Mouse (Mus musculus) forebrain, postnatal 0 days (tissue): ENCODE measurements around the gene Gpr61. TPM values are rescaled to one million over a fixed set of nuclear protein-coding genes. Genes with fewer than 3 reads are reported as not detected.

Experiments
- ATAC-seq: fragments of 200-750 bp; cut with Nextera tagmentation; 2 replicates; pipeline ENCODE4 v1.8.0; 2017; ENCODE audit warnings: mild to moderate bottlenecking, moderate library complexity
- DNase-seq: peaks from one replicate; pipeline ENCODE4 v3.0.0-alpha.2; 2015
- H3K27ac ChIP-seq: fragments of 300-500 bp; sonication (generic); 2 replicates; pipeline ENCODE4 v1.5.1; 2014; ENCODE audit warnings: low read depth, mild to moderate bottlenecking, antibody characterized with exemption, low read length, moderate library complexity, mixed read lengths
- H3K27me3 ChIP-seq: fragments of 300-500 bp; sonication (generic); 2 replicates; pipeline ENCODE4 v1.6.1; 2014; ENCODE audit warnings: mild to moderate bottlenecking, low read length, mixed read lengths; ENCODE audit not compliant: insufficient read depth
- H3K36me3 ChIP-seq: fragments of 300-500 bp; sonication (generic); 2 replicates; pipeline ENCODE4 v1.6.1; 2014; ENCODE audit warnings: mild to moderate bottlenecking, moderate library complexity; ENCODE audit not compliant: insufficient read depth
- H3K4me1 ChIP-seq: fragments of 300-500 bp; sonication (generic); 2 replicates; pipeline ENCODE4 v1.6.1; 2014; ENCODE audit warnings: antibody characterized with exemption; ENCODE audit not compliant: insufficient read depth
- H3K4me2 ChIP-seq: fragments of 300-500 bp; sonication (generic); 2 replicates; pipeline ENCODE4 v1.6.1; 2014; ENCODE audit warnings: low read depth, mild to moderate bottlenecking, moderate library complexity
- H3K4me3 ChIP-seq: fragments of 300-500 bp; sonication (generic); 2 replicates; pipeline ENCODE4 v1.5.1; 2014; ENCODE audit warnings: low read depth, low read length, mixed read lengths
- H3K9ac ChIP-seq: fragments of 300-500 bp; sonication (generic); 2 replicates; pipeline ENCODE4 v1.6.1; 2014; ENCODE audit warnings: mild to moderate bottlenecking
- H3K9me3 ChIP-seq: fragments of 300-500 bp; sonication (generic); 2 replicates; pipeline ENCODE4 v1.6.1; 2016; ENCODE audit warnings: low read length
- CTCF ChIP-seq: sonication (generic); IDR thresholded peaks from 2 replicates; pipeline ENCODE4 v1.5.1; 2016; ENCODE audit warnings: antibody characterized with exemption, control low read depth, low read depth
- WGBS: fragments of 180-500 bp; shearing (Covaris S2); extraction: QIAGEN DNeasy Blood & Tissue Kit; methylation state at CpG from one replicate; pipeline ENCODE4 v1.1.7; 2014; 5-methylcytosine and 5-hydroxymethylcytosine counted together
- polyA plus RNA-seq: library from polyadenylated mRNA; unstranded; fragments of >200 nt; fragmentation: Nextera tagmentation; extraction: Ambion mirVana; gene quantifications from 2 replicates; pipeline ENCODE4 v1.2.1, GENCODE M21; 2015
- total RNA-seq: library from RNA; depleted of rRNA; stranded (reverse); fragments of >200 nt; gene quantifications from 2 replicates; pipeline ENCODE4 v1.2.3, GENCODE M21; 2014; rRNA removed

Gene Gpr61
- total and polyA plus RNA-seq, 2 experiments from 2014 or later, result 5.3 to 8.1 TPM

DNA sequence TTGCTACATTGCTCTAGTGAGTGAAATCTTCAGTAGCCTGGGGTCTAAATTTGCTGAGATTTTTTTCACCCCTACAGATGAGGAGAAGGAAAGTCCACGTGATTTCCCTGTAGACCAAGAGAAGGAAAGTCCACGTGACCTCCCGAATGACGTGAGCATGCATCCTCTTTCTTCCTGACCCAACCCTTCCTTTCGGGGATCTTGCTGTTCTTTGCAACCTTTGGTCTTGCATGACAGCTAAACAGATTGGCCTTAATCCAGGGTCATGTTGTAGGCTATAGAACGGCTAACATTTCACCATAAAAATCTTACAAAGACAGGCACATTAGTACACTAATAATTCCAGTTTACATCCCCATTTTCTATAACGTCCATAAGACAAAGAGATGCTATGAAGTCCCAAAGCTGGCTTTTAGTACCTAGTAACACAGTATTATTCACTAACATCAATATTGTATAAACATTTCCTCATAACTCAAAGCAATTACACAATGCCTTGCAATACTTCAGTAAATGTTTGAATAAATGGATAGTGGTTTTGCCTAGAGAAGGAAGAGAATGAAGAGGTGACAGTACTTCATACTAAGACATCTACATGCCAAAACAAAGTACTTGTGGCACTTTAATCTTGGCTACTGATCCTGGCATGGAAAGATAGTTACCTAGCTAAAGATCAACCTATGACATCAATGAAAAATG is 40.9 kb downstream of the Gpr61 start:
- H3K9me3 ChIP-seq, result no peaks in the 10 kb centered on the region
- peaks cover 56% of the 10 kb centered on the region for H3K36me3 ChIP-seq
- ATAC-seq, result no peak
- no peak overlapping the region for H3K4me3 ChIP-seq
- 91% methylated on average over 7 of the region's 7 CpGs for WGBS
- no peak for DNase-seq
- no peaks in the 10 kb centered on the region for H3K27me3 ChIP-seq
- H3K27ac ChIP-seq, result no peak overlapping the region
- H3K9ac ChIP-seq, result no peak overlapping the region
- TF ChIP-seq CTCF, result no peak
- no peaks in the 10 kb centered on the region for H3K4me1 ChIP-seq
- no peak overlapping the region for H3K4me2 ChIP-seq

GRCm38 (mm10) chr3:108112666-108113065 is 42.0 kb downstream of the Gpr61 start:
- Histone ChIP-seq H3K36me3 (peaks cover 58% of the 10 kb centered on the region), H3K4me2 (no peak overlapping the region), H3K4me1 (no peaks in the 10 kb centered on the region), H3K9ac (no peak overlapping the region), H3K9me3 (no peaks in the 10 kb centered on the region), H3K27ac (no peak overlapping the region), H3K4me3 (no peak overlapping the region), H3K27me3 (no peaks in the 10 kb centered on the region)
- DNase-seq, result peak; percentile 22
- no peak for ATAC-seq
- TF ChIP-seq CTCF, result no peak
- 73% methylated on average over 4 of the region's 4 CpGs for WGBS

GRCm38 (mm10) chr3:108112246-108112645 is 42.4 kb downstream of the Gpr61 start:
- no peaks in the 10 kb centered on the region for H3K9me3 ChIP-seq
- H3K9ac ChIP-seq, result no peak overlapping the region
- H3K4me3 ChIP-seq, result no peak overlapping the region
- WGBS, result 80% methylated on average over 7 of the region's 7 CpGs
- peaks cover 55% of the 10 kb centered on the region for H3K36me3 ChIP-seq
- no peak for ATAC-seq
- no peak for TF ChIP-seq CTCF
- DNase-seq, result no peak
- H3K27ac ChIP-seq, result no peak overlapping the region
- H3K4me1 ChIP-seq, result no peaks in the 10 kb centered on the region
- no peak overlapping the region for H3K4me2 ChIP-seq
- H3K27me3 ChIP-seq, result no peaks in the 10 kb centered on the region

- peaks cover 49% of the 10 kb centered on the region for H3K36me3 ChIP-seq
- H3K4me3 ChIP-seq, result no peak overlapping the region
- no peak overlapping the region for H3K4me2 ChIP-seq
- WGBS, result 79% methylated on average over 5 of the region's 5 CpGs
- no peaks in the 10 kb centered on the region for H3K4me1 ChIP-seq
- H3K9ac ChIP-seq, result no peak overlapping the region
- ATAC-seq (no peak), DNase-seq (no peak)
- H3K27ac ChIP-seq, result no peak overlapping the region
- no peaks in the 10 kb centered on the region for H3K27me3 ChIP-seq
- TF ChIP-seq CTCF, result no peak
- H3K9me3 ChIP-seq, result no peaks in the 10 kb centered on the region
Observed at GRCm38 (mm10) chr3:108111320-108111719, 43.4 kb downstream of the Gpr61 start.

DNA sequence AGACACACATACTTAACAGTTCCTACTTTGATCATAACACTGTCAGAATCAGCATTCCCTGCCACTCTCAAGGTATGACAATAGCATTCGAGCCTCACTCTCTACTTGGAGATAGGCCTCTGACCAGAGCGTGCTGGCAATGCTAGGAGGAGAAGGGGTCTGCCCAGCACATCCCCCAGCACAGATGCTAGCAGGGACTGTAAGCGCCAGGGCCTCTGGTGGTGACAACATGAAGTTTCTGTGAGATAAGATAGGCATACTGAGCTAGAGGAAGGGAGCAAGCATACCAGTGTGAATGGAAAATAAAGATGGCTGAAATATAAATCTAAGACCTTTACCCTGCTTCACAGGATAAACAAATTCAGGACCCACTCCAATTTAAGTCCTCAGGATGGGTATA is 49.4 kb downstream of the Gpr61 start:
- no peak overlapping the region for H3K9ac ChIP-seq
- H3K4me3 ChIP-seq, result no peak overlapping the region
- no peak overlapping the region for H3K27ac ChIP-seq
- no peak; the same call in 1 of the 2 replicates for TF ChIP-seq CTCF
- no peak for DNase-seq
- H3K4me1 ChIP-seq, result no peaks in the 10 kb centered on the region
- H3K36me3 ChIP-seq, result peaks cover 25% of the 10 kb centered on the region
- peak; percentile 30; the same call in 1 of the 2 replicates for ATAC-seq
- no peak overlapping the region for H3K4me2 ChIP-seq
- WGBS, result 87% methylated on average over 3 of the region's 3 CpGs
- H3K9me3 ChIP-seq, result no peaks in the 10 kb centered on the region
- H3K27me3 ChIP-seq, result no peaks in the 10 kb centered on the region

- 35% methylated on average over 6 of the region's 6 CpGs for WGBS
Observed at GRCm38 (mm10) chr3:108102075-108102474, 52.6 kb downstream of the Gpr61 start.

DNA sequence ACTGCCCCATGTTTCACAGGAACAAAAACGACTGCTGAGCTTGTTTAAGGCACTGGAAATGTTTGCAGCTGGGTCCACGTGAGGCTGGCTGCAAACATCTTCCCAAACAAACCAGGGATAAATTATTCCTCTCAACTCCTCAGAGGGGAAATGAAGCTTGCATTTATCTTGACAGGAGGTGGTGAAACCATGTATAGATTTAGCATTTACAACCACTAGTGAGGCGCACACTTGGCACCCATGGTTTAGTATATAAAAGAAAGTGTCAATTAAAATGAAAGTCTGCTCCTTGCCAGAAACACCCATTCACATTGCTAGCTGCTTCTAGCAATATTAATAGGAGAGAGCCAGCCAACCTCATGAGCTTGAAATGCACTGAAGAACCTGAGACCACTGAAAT is 53.1 kb downstream of the Gpr61 start:
- no peak for TF ChIP-seq CTCF

More at GRCm38 (mm10) chr3:108102075-108102474, 52.6 kb downstream of the Gpr61 start:
- H3K4me3 ChIP-seq, result no peak overlapping the region
- no peaks in the 10 kb centered on the region for H3K9me3 ChIP-seq
- H3K4me2 ChIP-seq, result no peak overlapping the region
- no peaks in the 10 kb centered on the region for H3K36me3 ChIP-seq
- no peak for TF ChIP-seq CTCF
- no peak overlapping the region for H3K9ac ChIP-seq
- no peaks in the 10 kb centered on the region for H3K27me3 ChIP-seq
- DNase-seq, result no peak
- H3K4me1 ChIP-seq, result no peaks in the 10 kb centered on the region
- ATAC-seq, result no peak
- H3K27ac ChIP-seq, result peak overlapping the region; percentile 73

More for the DNA sequence above, 53.1 kb downstream of the Gpr61 start:
- no peaks in the 10 kb centered on the region for H3K27me3 ChIP-seq
- no peaks in the 10 kb centered on the region for H3K4me1 ChIP-seq
- no peak overlapping the region for H3K4me2 ChIP-seq
- no peaks in the 10 kb centered on the region for H3K9me3 ChIP-seq
- H3K36me3 ChIP-seq, result no peaks in the 10 kb centered on the region
- H3K27ac ChIP-seq, result peak overlapping the region; percentile 73
- no peak overlapping the region for H3K9ac ChIP-seq
- ATAC-seq (peak; percentile 84), DNase-seq (peak; percentile 63)
- 14% methylated on average over 3 of the region's 3 CpGs for WGBS
- no peak overlapping the region for H3K4me3 ChIP-seq

Other genes with a start within 250 kb of the Gpr61 start
- gene Gstm7, start 223.1 kb downstream of the Gpr61 start, total RNA-seq, result 32.2 and 38.9 TPM in 2 replicates
- gene Gstm7, start 223.1 kb downstream of the Gpr61 start, polyA plus RNA-seq, result 42.4 and 44.8 TPM in 2 replicates
- 12.5 and 20.7 TPM in 2 replicates for gene Gstm6, start 211.1 kb downstream of the Gpr61 start, total RNA-seq
- gene Gstm6, start 211.1 kb downstream of the Gpr61 start, polyA plus RNA-seq, result 12.5 and 20.0 TPM in 2 replicates
- gene Gstm3, start 185.6 kb downstream of the Gpr61 start, total RNA-seq, result not detected in 2 replicates
- gene Gstm3, start 185.6 kb downstream of the Gpr61 start, polyA plus RNA-seq, result not detected in 2 replicates
- 6.5 TPM in 2 replicates for gene Gstm2, start 168.4 kb downstream of the Gpr61 start, total RNA-seq
- gene Gstm2, start 168.4 kb downstream of the Gpr61 start, polyA plus RNA-seq, result 11.9 and 12.0 TPM in 2 replicates
- 57.9 and 58.1 TPM in 2 replicates for gene Gstm1, start 136.9 kb downstream of the Gpr61 start, total RNA-seq
- gene Gstm1, start 136.9 kb downstream of the Gpr61 start, polyA plus RNA-seq, result 190 and 241 TPM in 2 replicates
- gene Gstm4, start 110.0 kb downstream of the Gpr61 start, total RNA-seq, result 5.5 and 5.6 TPM in 2 replicates
- 20.7 and 22.9 TPM in 2 replicates for gene Gstm4, start 110.0 kb downstream of the Gpr61 start, polyA plus RNA-seq
- gene Ampd2, start 68.2 kb downstream of the Gpr61 start, total RNA-seq, result 46.6 and 48.7 TPM in 2 replicates
- gene Ampd2, start 68.2 kb downstream of the Gpr61 start, polyA plus RNA-seq, result 38.8 and 47.0 TPM in 2 replicates
- gene Gnat2, start 62.1 kb downstream of the Gpr61 start, total RNA-seq, result 0.10 and 0.38 TPM in 2 replicates
- 0.16 and 0.27 TPM in 2 replicates for gene Gnat2, start 62.1 kb downstream of the Gpr61 start, polyA plus RNA-seq
- gene Gnai3, start 8.7 kb downstream of the Gpr61 start, total RNA-seq, result 109 and 120 TPM in 2 replicates
- 104 and 118 TPM in 2 replicates for gene Gnai3, start 8.7 kb downstream of the Gpr61 start, polyA plus RNA-seq
- 20.4 and 22.0 TPM in 2 replicates for gene Amigo1, start 31.5 kb upstream of the Gpr61 start, total RNA-seq
- gene Amigo1, start 31.5 kb upstream of the Gpr61 start, polyA plus RNA-seq, result 9.4 and 12.1 TPM in 2 replicates
- 4.1 and 5.4 TPM in 2 replicates for gene Cyb561d1, start 46.3 kb upstream of the Gpr61 start, total RNA-seq
- gene Cyb561d1, start 46.3 kb upstream of the Gpr61 start, polyA plus RNA-seq, result 3.3 and 4.5 TPM in 2 replicates
- gene Atxn7l2, start 56.1 kb upstream of the Gpr61 start, total RNA-seq, result 22.0 and 23.4 TPM in 2 replicates
- 18.1 and 20.7 TPM in 2 replicates for gene Atxn7l2, start 56.1 kb upstream of the Gpr61 start, polyA plus RNA-seq
- gene Sypl2, start 71.8 kb upstream of the Gpr61 start, total RNA-seq, result 0.29 and 1.0 TPM in 2 replicates
- 0.42 and 0.70 TPM in 2 replicates for gene Sypl2, start 71.8 kb upstream of the Gpr61 start, polyA plus RNA-seq
- gene Psma5, start 102.0 kb upstream of the Gpr61 start, total RNA-seq, result 134 and 189 TPM in 2 replicates
- gene Psma5, start 102.0 kb upstream of the Gpr61 start, polyA plus RNA-seq, result 239 and 278 TPM in 2 replicates
- 61.9 and 69.0 TPM in 2 replicates for gene Sort1, start 129.2 kb upstream of the Gpr61 start, total RNA-seq
- 11.3 and 12.9 TPM in 2 replicates for gene Sort1, start 129.2 kb upstream of the Gpr61 start, polyA plus RNA-seq
- gene Mybphl, start 210.0 kb upstream of the Gpr61 start, total RNA-seq, result not detected in 2 replicates
- not detected in 2 replicates for gene Mybphl, start 210.0 kb upstream of the Gpr61 start, polyA plus RNA-seq
- 9.5 and 10.5 TPM in 2 replicates for gene Psrc1, start 229.0 kb upstream of the Gpr61 start, total RNA-seq
- gene Psrc1, start 229.0 kb upstream of the Gpr61 start, polyA plus RNA-seq, result 6.5 and 7.0 TPM in 2 replicates